Mouse (Mus musculus) T-cell, adult 2 months (primary cell): Measurements from ENCODE around the gene Lefty2.
"Not testable (repeated sequence)": the region's sequence is repeated elsewhere in the genome, so short reads cannot be mapped to it uniquely, and the experiment has no call there.

ENCODE experiments used
- DNase-seq: peaks from one replicate; pipeline ENCODE4 v3.0.0; 2022; ENCODE audit warnings: low spot score

The Lefty2 gene

GRCm38 (mm10) chr1:180894088-180894987, 1.4 kb downstream of the Lefty2 start:
- not testable (repeated sequence) for DNase-seq

GRCm38 (mm10) chr1:180901107-180901506, 8.2 kb downstream of the Lefty2 start:
- peak; percentile 59 for DNase-seq

- no peak for DNase-seq
Observed at GRCm38 (mm10) chr1:180902915-180903314, 10.0 kb downstream of the Lefty2 start.

GRCm38 (mm10) chr1:180903666-180904038, 10.7 kb downstream of the Lefty2 start:
- no peak for DNase-seq

GRCm38 (mm10) chr1:180904039-180904814, 11.3 kb downstream of the Lefty2 start, which contains the start of gene Pycr2:
Gene Pycr2 (plus strand): TSS chr1:180904293.
- DNase-seq, result peak; percentile 90

- no peak for DNase-seq
Observed at GRCm38 (mm10) chr1:180904815-180905080, 11.8 kb downstream of the Lefty2 start.

- DNase-seq, result no peak
Observed at GRCm38 (mm10) chr1:180905307-180905706, 12.4 kb downstream of the Lefty2 start.

- DNase-seq, result no peak
Observed at GRCm38 (mm10) chr1:180905876-180906275, 13.0 kb downstream of the Lefty2 start.

- DNase-seq, result peak; percentile 61
Observed at GRCm38 (mm10) chr1:180906461-180907147, 13.7 kb downstream of the Lefty2 start.

- DNase-seq, result no peak
Observed at GRCm38 (mm10) chr1:180911138-180911537, 18.2 kb downstream of the Lefty2 start.

GRCm38 (mm10) chr1:180911653-180912287, 18.9 kb downstream of the Lefty2 start:
- DNase-seq, result peak; percentile 84

- DNase-seq, result peak; percentile 24
Observed at GRCm38 (mm10) chr1:180912792-180913191, 19.9 kb downstream of the Lefty2 start.

- no peak for DNase-seq
Observed at GRCm38 (mm10) chr1:180913797-180914196, 20.9 kb downstream of the Lefty2 start.

- DNase-seq, result peak; percentile 81
Observed at GRCm38 (mm10) chr1:180916425-180916824, 23.5 kb downstream of the Lefty2 start.

- DNase-seq, result no peak
Observed at GRCm38 (mm10) chr1:180917053-180917452, 24.1 kb downstream of the Lefty2 start.

GRCm38 (mm10) chr1:180919686-180920085, 26.8 kb downstream of the Lefty2 start:
- DNase-seq, result no peak

- DNase-seq, result peak; percentile 52
Observed at GRCm38 (mm10) chr1:180922273-180923048, 29.6 kb downstream of the Lefty2 start.

- no peak for DNase-seq
Observed at GRCm38 (mm10) chr1:180924737-180925136, 31.8 kb downstream of the Lefty2 start.

- no peak for DNase-seq
Observed at GRCm38 (mm10) chr1:180926286-180926685, 33.4 kb downstream of the Lefty2 start.

- no peak for DNase-seq
Observed at GRCm38 (mm10) chr1:180929599-180929998, 36.7 kb downstream of the Lefty2 start.

- no peak for DNase-seq
Observed at GRCm38 (mm10) chr1:180931106-180931505, 38.2 kb downstream of the Lefty2 start.
